Mouse (Mus musculus) hindbrain, embryonic 13.5 days (tissue): ENCODE measurements at regions not wholly inside any gene's neighbourhood (a gene's known extent, or its start where the extent isn't known, plus 50 kb on each side); places are given as distances from the start of the nearest gene placed in this dataset.

Experiments
- ATAC-seq: fragments of 200-750 bp; cut with Nextera tagmentation; 2 replicates; pipeline ENCODE4 v1.8.0; 2017; ENCODE audit warnings: moderate TSS enrichment; ENCODE audit not compliant: low FRiP score
- H3K27ac ChIP-seq: fragments of 300-500 bp; sonication (generic); 2 replicates; pipeline ENCODE4 v1.5.1; 2015; ENCODE audit warnings: inconsistent platforms, mild to moderate bottlenecking, moderate library complexity
- H3K27me3 ChIP-seq: fragments of 300-500 bp; sonication (generic); 2 replicates; pipeline ENCODE4 v1.6.1; 2015; ENCODE audit warnings: mild to moderate bottlenecking, inconsistent platforms
- H3K36me3 ChIP-seq: fragments of 300-500 bp; sonication (generic); 2 replicates; pipeline ENCODE4 v1.6.1; 2015; ENCODE audit warnings: mild to moderate bottlenecking, inconsistent platforms
- H3K4me1 ChIP-seq: fragments of 300-500 bp; sonication (generic); replicated peaks from 2 replicates; pipeline ENCODE4 v1.6.1; 2015; ENCODE audit warnings: inconsistent platforms
- H3K4me2 ChIP-seq: fragments of 300-500 bp; sonication (generic); 2 replicates; pipeline ENCODE4 v1.6.1; 2015; ENCODE audit warnings: inconsistent platforms, mild to moderate bottlenecking, moderate library complexity
- H3K4me3 ChIP-seq: fragments of 300-500 bp; sonication (generic); 2 replicates; pipeline ENCODE4 v1.5.1; 2015; ENCODE audit warnings: mild to moderate bottlenecking, inconsistent platforms
- H3K9ac ChIP-seq: fragments of 300-500 bp; sonication (generic); 2 replicates; pipeline ENCODE4 v1.6.1; 2015; ENCODE audit warnings: mild to moderate bottlenecking, inconsistent platforms
- H3K9me3 ChIP-seq: fragments of 300-500 bp; sonication (generic); 2 replicates; pipeline ENCODE4 v1.6.1; 2016; ENCODE audit warnings: inconsistent platforms
- WGBS: fragments of 180-500 bp; shearing (Covaris S2); methylation state at CpG from one replicate; pipeline ENCODE4 v1.1.7; 2015; 5-methylcytosine and 5-hydroxymethylcytosine counted together

GRCm38 (mm10) chr3:147325522-147325921, 473.4 kb downstream of the Ttll7 start:
- Histone ChIP-seq H3K4me1 (no peaks in the 10 kb centered on the region), H3K4me2 (no peak overlapping the region), H3K27ac (no peak overlapping the region), H3K4me3 (no peak overlapping the region), H3K9ac (no peak overlapping the region), H3K27me3 (no peaks in the 10 kb centered on the region), H3K9me3 (no peaks in the 10 kb centered on the region), H3K36me3 (no peaks in the 10 kb centered on the region)
- 89% methylated on average over 2 of the region's 2 CpGs for WGBS
- no peak for ATAC-seq

- Histone ChIP-seq H3K4me2 (no peak overlapping the region), H3K9ac (no peak overlapping the region), H3K9me3 (no peaks in the 10 kb centered on the region), H3K27ac (no peak overlapping the region), H3K27me3 (no peaks in the 10 kb centered on the region), H3K36me3 (no peaks in the 10 kb centered on the region), H3K4me3 (no peak overlapping the region), H3K4me1 (no peaks in the 10 kb centered on the region)
- ATAC-seq = no peak
- WGBS = 81% methylated on average over 6 of the region's 6 CpGs
Measured at GRCm38 (mm10) chr3:147334301-147334700, 482.1 kb downstream of the Ttll7 start.

GRCm38 (mm10) chr3:147335286-147335685, 483.1 kb downstream of the Ttll7 start:
- Histone ChIP-seq H3K9ac (no peak overlapping the region), H3K4me1 (no peaks in the 10 kb centered on the region), H3K27me3 (no peaks in the 10 kb centered on the region), H3K36me3 (no peaks in the 10 kb centered on the region), H3K4me3 (no peak overlapping the region), H3K27ac (no peak overlapping the region), H3K4me2 (no peak overlapping the region), H3K9me3 (no peaks in the 10 kb centered on the region)
- 71% methylated on average over 7 of the region's 7 CpGs for WGBS
- ATAC-seq = no peak

- Histone ChIP-seq H3K9me3 (no peaks in the 10 kb centered on the region), H3K4me1 (no peaks in the 10 kb centered on the region), H3K27me3 (no peaks in the 10 kb centered on the region), H3K4me3 (no peak overlapping the region), H3K36me3 (no peaks in the 10 kb centered on the region), H3K27ac (no peak overlapping the region), H3K4me2 (no peak overlapping the region), H3K9ac (no peak overlapping the region)
- no peak for ATAC-seq
- WGBS = 77% methylated on average over 2 of the region's 2 CpGs
Measured at GRCm38 (mm10) chr3:147339427-147339826, 487.3 kb downstream of the Ttll7 start.

- Histone ChIP-seq H3K4me3 (no peak overlapping the region), H3K9ac (no peak overlapping the region), H3K27ac (no peak overlapping the region), H3K36me3 (no peaks in the 10 kb centered on the region), H3K4me1 (no peaks in the 10 kb centered on the region), H3K4me2 (no peak overlapping the region), H3K27me3 (no peaks in the 10 kb centered on the region), H3K9me3 (no peaks in the 10 kb centered on the region)
- WGBS = 48% methylated on average over 5 of the region's 5 CpGs
- ATAC-seq = no peak
Measured at GRCm38 (mm10) chr3:147347278-147348039, 495.3 kb downstream of the Ttll7 start.

- no peaks in the 10 kb centered on the region for H3K9me3 ChIP-seq
- 92% methylated on average over 5 of the region's 5 CpGs for WGBS
- no peaks in the 10 kb centered on the region for H3K4me1 ChIP-seq
- no peaks in the 10 kb centered on the region for H3K36me3 ChIP-seq
- no peak overlapping the region for H3K4me2 ChIP-seq
- no peak overlapping the region for H3K9ac ChIP-seq
- no peak for ATAC-seq
- H3K27ac ChIP-seq = no peak overlapping the region
- H3K4me3 ChIP-seq = no peak overlapping the region
- no peaks in the 10 kb centered on the region for H3K27me3 ChIP-seq
Measured at GRCm38 (mm10) chr3:147387077-147387476, 534.9 kb downstream of the Ttll7 start.

GRCm38 (mm10) chr3:147398298-147398697, 546.1 kb downstream of the Ttll7 start:
- peaks cover 7% of the 10 kb centered on the region; the same call in 1 of the 2 replicates for H3K4me1 ChIP-seq
- H3K36me3 ChIP-seq = no peaks in the 10 kb centered on the region
- no peak overlapping the region for H3K4me2 ChIP-seq
- no peak for ATAC-seq
- WGBS = 38% methylated on average over 8 of the region's 8 CpGs
- H3K27me3 ChIP-seq = no peaks in the 10 kb centered on the region
- H3K9ac ChIP-seq = no peak overlapping the region
- no peaks in the 10 kb centered on the region for H3K9me3 ChIP-seq
- no peak overlapping the region for H3K27ac ChIP-seq
- H3K4me3 ChIP-seq = no peak overlapping the region

GRCm38 (mm10) chr3:147412274-147412673, 560.1 kb downstream of the Ttll7 start:
- H3K27ac ChIP-seq = no peak overlapping the region
- H3K9ac ChIP-seq = no peak overlapping the region
- H3K4me1 ChIP-seq = no peaks in the 10 kb centered on the region
- no peaks in the 10 kb centered on the region for H3K9me3 ChIP-seq
- 92% methylated on average over 4 of the region's 4 CpGs for WGBS
- ATAC-seq = no peak
- no peak overlapping the region for H3K4me3 ChIP-seq
- no peaks in the 10 kb centered on the region for H3K27me3 ChIP-seq
- no peaks in the 10 kb centered on the region for H3K36me3 ChIP-seq
- no peak overlapping the region for H3K4me2 ChIP-seq

- H3K4me1 ChIP-seq = no peaks in the 10 kb centered on the region
- no peak for ATAC-seq
- no peaks in the 10 kb centered on the region for H3K9me3 ChIP-seq
- H3K4me3 ChIP-seq = no peak overlapping the region
- no peak overlapping the region for H3K4me2 ChIP-seq
- H3K36me3 ChIP-seq = no peaks in the 10 kb centered on the region
- no peaks in the 10 kb centered on the region for H3K27me3 ChIP-seq
- H3K27ac ChIP-seq = no peak overlapping the region
- H3K9ac ChIP-seq = no peak overlapping the region
- 68% methylated on average over 3 of the region's 3 CpGs for WGBS
Measured at GRCm38 (mm10) chr3:147416926-147417325, 564.8 kb downstream of the Ttll7 start.

- Histone ChIP-seq H3K36me3 (no peaks in the 10 kb centered on the region), H3K27ac (no peak overlapping the region), H3K9ac (no peak overlapping the region), H3K4me3 (no peak overlapping the region), H3K9me3 (no peaks in the 10 kb centered on the region), H3K27me3 (no peaks in the 10 kb centered on the region), H3K4me2 (no peak overlapping the region), H3K4me1 (peaks cover 12% of the 10 kb centered on the region)
- no peak for ATAC-seq
- 37% methylated on average over 3 of the region's 3 CpGs for WGBS
Measured at GRCm38 (mm10) chr3:147419129-147419528, 567.0 kb downstream of the Ttll7 start.

GRCm38 (mm10) chr3:147422196-147422595, 570.0 kb downstream of the Ttll7 start:
- no peak overlapping the region for H3K4me3 ChIP-seq
- no peaks in the 10 kb centered on the region for H3K27me3 ChIP-seq
- H3K9ac ChIP-seq = no peak overlapping the region
- H3K36me3 ChIP-seq = no peaks in the 10 kb centered on the region
- ATAC-seq = no peak
- H3K27ac ChIP-seq = no peak overlapping the region
- H3K9me3 ChIP-seq = no peaks in the 10 kb centered on the region
- H3K4me2 ChIP-seq = no peak overlapping the region
- WGBS = 79% methylated on average over 5 of the region's 5 CpGs
- peaks cover 14% of the 10 kb centered on the region for H3K4me1 ChIP-seq

- 22% methylated on average over 2 of the region's 2 CpGs for WGBS
- no peaks in the 10 kb centered on the region for H3K27me3 ChIP-seq
- no peak overlapping the region for H3K4me3 ChIP-seq
- no peak overlapping the region for H3K9ac ChIP-seq
- H3K4me2 ChIP-seq = no peak overlapping the region
- ATAC-seq = 0 out of 2 replicates have a peak, but pooled peaks have one; percentile 17
- H3K36me3 ChIP-seq = no peaks in the 10 kb centered on the region
- no peaks in the 10 kb centered on the region for H3K9me3 ChIP-seq
- H3K27ac ChIP-seq = 0 out of 2 replicates have a peak overlapping the region, but pooled peaks have one; percentile 35
- peaks cover 14% of the 10 kb centered on the region for H3K4me1 ChIP-seq
Measured at GRCm38 (mm10) chr3:147423895-147424575, 571.9 kb downstream of the Ttll7 start.

- no peaks in the 10 kb centered on the region for H3K27me3 ChIP-seq
- 47% methylated on average over 10 of the region's 10 CpGs for WGBS
- H3K4me2 ChIP-seq = no peak overlapping the region
- H3K9me3 ChIP-seq = no peaks in the 10 kb centered on the region
- ATAC-seq = no peak
- no peak overlapping the region for H3K27ac ChIP-seq
- no peaks in the 10 kb centered on the region for H3K36me3 ChIP-seq
- H3K4me1 ChIP-seq = peaks cover 5% of the 10 kb centered on the region
- no peak overlapping the region for H3K9ac ChIP-seq
- no peak overlapping the region for H3K4me3 ChIP-seq
Measured at GRCm38 (mm10) chr3:147428837-147429236, 576.7 kb downstream of the Ttll7 start.
